Mouse (Mus musculus) ES-Bruce4 (cell line): Measurements from ENCODE around the gene Fam204a. TPM values are rescaled to one million over a fixed set of nuclear protein-coding genes. Genes with fewer than 3 reads are reported as not detected.

ENCODE experiments used
- H3K27ac ChIP-seq: 2 replicates; pipeline ENCODE4 v1.5.1; 2012; ENCODE audit warnings: low read length, inconsistent platforms; ENCODE audit not compliant: insufficient read depth
- H3K27me3 ChIP-seq: 2 replicates; pipeline ENCODE4 v1.6.1; 2012; ENCODE audit warnings: mild to moderate bottlenecking, low read length, inconsistent platforms; ENCODE audit not compliant: control insufficient read depth, poor library complexity, insufficient read depth, severe bottlenecking
- H3K36me3 ChIP-seq: 2 replicates; pipeline ENCODE4 v1.6.1; 2012; ENCODE audit warnings: inconsistent platforms, mild to moderate bottlenecking, low read length, moderate library complexity; ENCODE audit not compliant: control insufficient read depth, poor library complexity, insufficient read depth, severe bottlenecking
- H3K4me1 ChIP-seq: one replicate; pipeline ENCODE4 v1.8.1; 2011; ENCODE audit warnings: low read length; ENCODE audit not compliant: control insufficient read depth, insufficient read depth
- H3K4me3 ChIP-seq: 2 replicates; pipeline ENCODE4 v1.5.1; 2011; ENCODE audit warnings: low read depth, mild to moderate bottlenecking, low read length
- H3K9ac ChIP-seq: 2 replicates; pipeline ENCODE4 v1.6.1; 2012; ENCODE audit warnings: low read depth, mild to moderate bottlenecking, inconsistent platforms; ENCODE audit not compliant: poor library complexity, severe bottlenecking
- H3K9me3 ChIP-seq: replicated peaks from 2 replicates; pipeline ENCODE4 v1.6.1; 2012; ENCODE audit warnings: mild to moderate bottlenecking, low read length, inconsistent platforms; ENCODE audit not compliant: control insufficient read depth, poor library complexity, insufficient read depth, severe bottlenecking
- CTCF ChIP-seq: IDR thresholded peaks from one replicate; pipeline ENCODE4 v1.8.1; 2011; ENCODE audit warnings: low read depth, low read length
- EP300 ChIP-seq: IDR thresholded peaks from 2 replicates; pipeline ENCODE4 v1.6.1; 2011; ENCODE audit warnings: low read depth, low read length; ENCODE audit not compliant: insufficient read depth
- POLR2A ChIP-seq: IDR thresholded peaks from one replicate; pipeline ENCODE4 v1.8.1; 2011; ENCODE audit warnings: low read length; ENCODE audit not compliant: insufficient read depth
- polyA plus RNA-seq: library from polyadenylated mRNA; stranded (reverse); fragments of >200 nt; gene quantifications from 2 replicates; pipeline ENCODE4 v1.2.4, GENCODE M21; 2011; ENCODE audit warnings: low read depth; ENCODE audit not compliant: missing spikeins, insufficient read depth, insufficient read length

Gene Fam204a
- polyA plus RNA-seq, 1 experiment = 36.6 TPM

DNA sequence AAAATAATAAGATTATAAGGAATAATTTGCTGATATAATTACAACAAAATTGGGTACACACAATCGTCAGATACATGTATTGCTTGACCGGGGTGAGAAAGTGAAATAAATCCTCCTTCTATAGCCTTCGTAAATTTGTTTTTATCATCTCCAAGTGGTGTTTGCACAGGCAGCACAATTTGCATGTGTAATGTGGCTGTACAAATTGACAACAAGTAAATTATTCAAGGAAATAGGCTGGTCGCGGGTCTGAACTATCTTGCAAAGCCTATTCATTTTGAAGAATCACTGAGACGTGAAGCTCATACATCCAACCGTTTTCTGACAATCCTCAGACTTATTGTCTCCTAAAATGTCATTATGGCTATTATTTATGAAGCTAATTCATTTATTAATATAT is 16.1 kb upstream of the Fam204a start:
- no peaks in the 10 kb centered on the region for H3K36me3 ChIP-seq
- no peaks in the 10 kb centered on the region for H3K9me3 ChIP-seq
- no peaks in the 10 kb centered on the region for H3K4me1 ChIP-seq
- no peak overlapping the region for H3K4me3 ChIP-seq
- H3K9ac ChIP-seq = no peak overlapping the region
- H3K27me3 ChIP-seq = no peaks in the 10 kb centered on the region
- no peak for TF ChIP-seq EP300
- TF ChIP-seq CTCF = no peak
- TF ChIP-seq POLR2A = no peak
- no peak overlapping the region for H3K27ac ChIP-seq

GRCm38 (mm10) chr19:60241916-60242602 is 15.6 kb upstream of the Fam204a start:
- no peaks in the 10 kb centered on the region for H3K4me1 ChIP-seq
- no peak overlapping the region for H3K9ac ChIP-seq
- no peaks in the 10 kb centered on the region for H3K9me3 ChIP-seq
- no peak overlapping the region for H3K4me3 ChIP-seq
- H3K36me3 ChIP-seq = no peaks in the 10 kb centered on the region
- H3K27me3 ChIP-seq = no peaks in the 10 kb centered on the region
- H3K27ac ChIP-seq = no peak overlapping the region
- no peak for TF ChIP-seq EP300
- TF ChIP-seq POLR2A = no peak
- TF ChIP-seq CTCF = no peak

DNA sequence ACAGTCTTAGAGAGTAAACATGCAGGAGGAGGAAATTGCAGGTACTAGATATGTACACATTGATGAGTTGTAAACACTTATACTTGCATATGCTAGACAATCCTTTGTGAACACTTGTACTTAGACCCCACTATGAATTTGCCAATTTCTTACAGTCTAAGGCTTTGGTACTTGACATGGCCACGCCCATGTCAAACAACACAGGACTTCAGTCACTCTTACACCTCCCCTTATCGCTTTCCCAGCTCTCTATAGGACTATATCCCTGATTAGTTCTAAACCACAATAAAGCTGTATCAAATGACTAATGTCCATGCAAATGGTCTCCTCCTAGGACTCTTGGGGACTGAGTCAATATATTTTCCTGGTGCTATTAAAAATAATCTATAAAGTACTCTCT is 5.0 kb upstream of the Fam204a start:
- Histone ChIP-seq H3K27me3 (no peaks in the 10 kb centered on the region), H3K4me3 (no peak overlapping the region), H3K4me1 (no peaks in the 10 kb centered on the region), H3K9ac (no peak overlapping the region), H3K36me3 (no peaks in the 10 kb centered on the region), H3K27ac (no peak overlapping the region), H3K9me3 (no peaks in the 10 kb centered on the region)
- TF ChIP-seq CTCF = no peak
- TF ChIP-seq EP300 = no peak
- no peak for TF ChIP-seq POLR2A

- Histone ChIP-seq H3K4me3 (no peak overlapping the region), H3K9ac (no peak overlapping the region), H3K27me3 (no peaks in the 10 kb centered on the region), H3K4me1 (no peaks in the 10 kb centered on the region), H3K27ac (no peak overlapping the region), H3K9me3 (no peaks in the 10 kb centered on the region), H3K36me3 (no peaks in the 10 kb centered on the region)
- TF ChIP-seq CTCF (no peak), EP300 (no peak), POLR2A (no peak)
Measured at GRCm38 (mm10) chr19:60226845-60227235, 339 bp upstream of the Fam204a start.

GRCm38 (mm10) chr19:60219395-60219794 is 7.1 kb downstream of the Fam204a start:
- Histone ChIP-seq H3K9ac (no peak overlapping the region), H3K27ac (no peak overlapping the region), H3K4me3 (no peak overlapping the region), H3K36me3 (peaks cover 4% of the 10 kb centered on the region; the same call in 1 of the 2 replicates), H3K9me3 (no peaks in the 10 kb centered on the region), H3K4me1 (no peaks in the 10 kb centered on the region), H3K27me3 (no peaks in the 10 kb centered on the region)
- no peak for TF ChIP-seq CTCF
- TF ChIP-seq POLR2A = no peak
- TF ChIP-seq EP300 = no peak

DNA sequence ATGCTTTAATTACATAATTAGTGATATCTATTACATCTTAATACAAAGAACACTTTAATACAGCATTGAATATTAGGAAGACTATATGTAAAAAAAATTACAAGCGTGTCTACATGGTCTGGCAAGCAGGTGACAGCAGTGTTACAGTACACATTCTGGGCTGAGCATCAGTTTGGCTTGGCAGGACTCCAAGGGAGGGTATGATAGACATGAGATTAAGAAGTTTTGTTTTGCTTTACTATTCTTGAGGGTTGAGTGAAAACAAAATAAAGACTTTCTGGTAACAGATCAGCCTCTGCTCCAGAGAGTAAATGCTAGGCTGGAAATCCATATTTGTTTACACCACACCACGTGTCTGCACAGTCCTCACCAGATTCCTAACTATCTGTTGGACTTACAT is 8.5 kb downstream of the Fam204a start:
- TF ChIP-seq POLR2A (no peak), CTCF (no peak), EP300 (no peak)
- Histone ChIP-seq H3K9me3 (no peaks in the 10 kb centered on the region), H3K9ac (no peak overlapping the region), H3K36me3 (peaks cover 4% of the 10 kb centered on the region), H3K27ac (no peak overlapping the region), H3K4me1 (no peaks in the 10 kb centered on the region), H3K27me3 (no peaks in the 10 kb centered on the region), H3K4me3 (no peak overlapping the region)
